Mouse (Mus musculus) hindbrain, embryonic 14.5 days (tissue): ENCODE results near the gene Magi2. TPM values are rescaled to one million over a fixed set of nuclear protein-coding genes. Genes with fewer than 3 reads are reported as not detected.

Experiments used
- ATAC-seq: fragments of 200-750 bp; cut with Nextera tagmentation; 2 replicates; pipeline ENCODE4 v1.8.0; 2017; ENCODE audit warnings: moderate number of reproducible peaks, mild to moderate bottlenecking, moderate TSS enrichment, moderate library complexity; ENCODE audit not compliant: low FRiP score
- DNase-seq: peaks from one replicate; pipeline ENCODE4 v3.0.0-alpha.2; 2015; ENCODE audit warnings: low spot score
- H3K27ac ChIP-seq: fragments of 300-500 bp; sonication (generic); 2 replicates; pipeline ENCODE4 v1.5.1; 2014; ENCODE audit warnings: mild to moderate bottlenecking, moderate library complexity
- H3K27me3 ChIP-seq: fragments of 300-500 bp; sonication (generic); 2 replicates; pipeline ENCODE4 v1.6.1; 2014; ENCODE audit warnings: mild to moderate bottlenecking, low read length, mixed read lengths; ENCODE audit not compliant: control insufficient read depth, insufficient read depth
- H3K36me3 ChIP-seq: fragments of 300-500 bp; sonication (generic); replicated peaks from 2 replicates; pipeline ENCODE4 v1.6.1; 2014; ENCODE audit not compliant: control insufficient read depth, insufficient read depth
- H3K4me1 ChIP-seq: fragments of 300-500 bp; sonication (generic); replicated peaks from 2 replicates; pipeline ENCODE4 v1.6.1; 2014; ENCODE audit warnings: antibody characterized with exemption, low read length, mixed read lengths; ENCODE audit not compliant: control insufficient read depth, insufficient read depth
- H3K4me2 ChIP-seq: fragments of 300-500 bp; sonication (generic); replicated peaks from 2 replicates; pipeline ENCODE4 v1.6.1; 2014; ENCODE audit warnings: mild to moderate bottlenecking, moderate library complexity
- H3K4me3 ChIP-seq: fragments of 300-500 bp; sonication (generic); replicated peaks from 2 replicates; pipeline ENCODE4 v1.5.1; 2014; ENCODE audit warnings: mild to moderate bottlenecking, low read length
- H3K9ac ChIP-seq: fragments of 300-500 bp; sonication (generic); 2 replicates; pipeline ENCODE4 v1.6.1; 2014
- H3K9me3 ChIP-seq: fragments of 300-500 bp; sonication (generic); 2 replicates; pipeline ENCODE4 v1.6.1; 2016; ENCODE audit warnings: low read length; ENCODE audit not compliant: control insufficient read depth
- WGBS: fragments of 180-500 bp; shearing (Covaris S2); extraction: QIAGEN DNeasy Blood & Tissue Kit; methylation state at CpG from one replicate; pipeline ENCODE4 v1.1.7; 2014; 5-methylcytosine and 5-hydroxymethylcytosine counted together
- polyA plus RNA-seq: library from polyadenylated mRNA; unstranded; fragments of >200 nt; fragmentation: Nextera tagmentation; extraction: Ambion mirVana; gene quantifications from 2 replicates; pipeline ENCODE4 v1.2.1, GENCODE M21; 2014

The Magi2 gene
- polyA plus RNA-seq, 1 experiment from 2014 or later, result 25.6 TPM

DNA sequence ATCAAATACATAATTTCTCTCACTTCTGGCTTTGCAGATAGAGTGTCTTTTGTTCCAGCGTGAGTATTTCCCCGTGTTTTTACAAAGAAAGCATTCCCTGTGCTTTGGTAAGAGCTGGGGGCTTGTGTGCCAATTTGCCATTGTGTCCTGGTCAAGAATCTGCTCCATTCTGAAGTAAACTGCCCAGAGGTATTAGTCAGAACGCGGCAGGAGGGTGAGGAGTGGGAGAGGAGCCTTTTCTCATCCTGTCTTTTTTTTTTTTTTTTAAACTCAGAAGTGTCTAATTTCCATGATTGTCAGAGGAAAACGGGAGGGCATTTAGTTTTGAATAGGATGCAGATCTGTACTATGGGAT is 681.8 kb downstream of the Magi2 start:
- 1% methylated on average over 5 of the region's 5 CpGs for WGBS
- Histone ChIP-seq H3K9ac (peak overlapping the region; percentile 86), H3K4me1 (peaks cover 12% of the 10 kb centered on the region; the same call in 1 of the 2 replicates), H3K27ac (peak overlapping the region; percentile 85), H3K4me3 (peak overlapping the region; percentile 72), H3K9me3 (no peaks in the 10 kb centered on the region), H3K36me3 (no peaks in the 10 kb centered on the region), H3K27me3 (no peaks in the 10 kb centered on the region), H3K4me2 (peak overlapping the region; percentile 60)
- DNase-seq (no peak), ATAC-seq (0 out of 2 replicates have a peak, but pooled peaks have one; percentile 3)

- H3K9me3 ChIP-seq, result no peaks in the 10 kb centered on the region
- WGBS, result 1% methylated on average over 11 of the region's 11 CpGs
Observed at GRCm38 (mm10) chr5:19909071-19909470, 682.2 kb downstream of the Magi2 start.

GRCm38 (mm10) chr5:19909664-19910063 is 682.8 kb downstream of the Magi2 start:
- Histone ChIP-seq H3K27ac (peak overlapping the region; percentile 85), H3K9me3 (no peaks in the 10 kb centered on the region), H3K27me3 (no peaks in the 10 kb centered on the region), H3K4me3 (peak overlapping the region; percentile 72), H3K36me3 (no peaks in the 10 kb centered on the region), H3K4me1 (peaks cover 12% of the 10 kb centered on the region; the same call in 1 of the 2 replicates), H3K4me2 (peak overlapping the region; percentile 60), H3K9ac (peak overlapping the region; percentile 86)
- DNase-seq (peak; percentile 26), ATAC-seq (0 out of 2 replicates have a peak, but pooled peaks have one; percentile 25)
- WGBS, result 45% methylated on average over 7 of the region's 7 CpGs

More at GRCm38 (mm10) chr5:19909071-19909470, 682.2 kb downstream of the Magi2 start:
- H3K36me3 ChIP-seq, result no peaks in the 10 kb centered on the region
- H3K27me3 ChIP-seq, result no peaks in the 10 kb centered on the region
- DNase-seq, result peak; percentile 54
- H3K27ac ChIP-seq, result peak overlapping the region; percentile 85
- H3K9ac ChIP-seq, result peak overlapping the region; percentile 86
- peaks cover 12% of the 10 kb centered on the region; the same call in 1 of the 2 replicates for H3K4me1 ChIP-seq
- peak overlapping the region; percentile 72 for H3K4me3 ChIP-seq
- peak overlapping the region; percentile 60 for H3K4me2 ChIP-seq
- peak; percentile 51 for ATAC-seq

DNA sequence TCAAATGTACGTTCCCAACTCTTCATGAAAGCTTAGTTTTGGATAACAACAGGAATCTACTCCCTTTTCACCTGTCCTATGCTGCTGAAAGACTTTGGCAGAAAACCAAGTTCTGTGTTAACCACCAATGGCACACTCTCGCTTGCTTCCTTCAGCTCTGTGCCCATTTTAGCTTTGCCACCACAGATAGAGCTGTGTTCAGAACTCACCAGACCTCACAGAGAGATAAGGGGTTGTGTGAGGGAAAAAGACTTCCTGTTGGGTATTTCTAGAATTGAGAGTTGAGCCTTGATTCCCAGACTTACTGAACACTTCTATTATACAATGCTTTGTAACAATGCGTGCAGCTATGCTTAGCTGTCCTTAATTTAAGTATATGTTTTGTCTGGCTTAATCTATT is 705.3 kb downstream of the Magi2 start:
- Histone ChIP-seq H3K9ac (no peak overlapping the region), H3K36me3 (no peaks in the 10 kb centered on the region), H3K27ac (no peak overlapping the region), H3K4me2 (no peak overlapping the region), H3K4me1 (no peaks in the 10 kb centered on the region), H3K9me3 (no peaks in the 10 kb centered on the region), H3K27me3 (no peaks in the 10 kb centered on the region), H3K4me3 (no peak overlapping the region)
- WGBS, result 84% methylated on average over 3 of the region's 3 CpGs
- DNase-seq (no peak), ATAC-seq (no peak)

DNA sequence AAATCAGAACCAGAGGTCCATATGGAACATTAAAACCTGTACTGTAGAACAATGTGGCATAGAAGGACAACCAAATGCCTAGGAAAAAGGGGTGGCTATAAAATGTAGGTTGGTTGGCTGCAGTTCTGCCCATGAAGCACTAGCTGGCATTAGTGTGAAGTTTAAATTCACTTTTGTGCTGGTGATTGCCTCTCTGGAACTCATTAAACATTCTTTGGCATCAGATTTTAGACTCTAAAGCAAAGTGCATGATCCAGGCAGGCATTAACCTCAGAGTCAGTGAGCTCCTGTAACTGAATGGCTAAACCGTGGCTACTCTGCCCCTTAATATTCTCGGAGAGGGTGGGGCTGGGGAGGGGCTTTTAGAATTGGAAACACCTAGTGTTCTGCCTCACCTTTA is 706.4 kb downstream of the Magi2 start:
- Histone ChIP-seq H3K4me3 (no peak overlapping the region), H3K27ac (no peak overlapping the region), H3K4me1 (no peaks in the 10 kb centered on the region), H3K36me3 (no peaks in the 10 kb centered on the region), H3K4me2 (no peak overlapping the region), H3K9ac (no peak overlapping the region), H3K9me3 (no peaks in the 10 kb centered on the region), H3K27me3 (no peaks in the 10 kb centered on the region)
- 75% methylated on average over 2 of the region's 2 CpGs for WGBS
- peak; percentile 42 for DNase-seq
- ATAC-seq, result no peak

GRCm38 (mm10) chr5:19951102-19951501 is 724.3 kb downstream of the Magi2 start:
- Histone ChIP-seq H3K27me3 (no peaks in the 10 kb centered on the region), H3K4me3 (no peak overlapping the region), H3K9ac (no peak overlapping the region), H3K9me3 (no peaks in the 10 kb centered on the region), H3K4me1 (no peaks in the 10 kb centered on the region), H3K27ac (no peak overlapping the region), H3K4me2 (no peak overlapping the region), H3K36me3 (no peaks in the 10 kb centered on the region)
- ATAC-seq, result no peak
- DNase-seq, result no peak
- WGBS, result 75% methylated on average over 2 of the region's 2 CpGs

- WGBS, result 95% methylated on average over 1 of the region's 1 CpGs
Observed at GRCm38 (mm10) chr5:19964113-19964512, 737.3 kb downstream of the Magi2 start.

DNA sequence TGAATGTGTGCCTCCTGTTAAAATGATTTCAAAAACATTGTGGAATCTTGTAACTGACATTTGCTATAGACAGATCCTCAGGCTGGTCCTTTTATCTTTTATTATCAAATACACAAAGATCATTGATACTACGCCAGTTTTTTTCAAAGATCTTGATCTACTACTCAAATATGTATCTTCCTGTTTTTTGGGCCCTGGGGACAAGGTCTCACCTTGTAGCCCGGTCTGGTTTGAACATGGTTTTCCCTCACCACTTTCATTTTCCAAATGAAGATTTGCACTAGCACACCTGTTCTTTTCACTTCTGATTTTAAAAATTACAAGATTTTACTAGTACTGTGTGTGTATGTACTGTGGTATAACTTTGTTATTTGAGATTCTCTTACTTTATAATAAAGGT is 745.9 kb downstream of the Magi2 start:
- no peak overlapping the region for H3K9ac ChIP-seq
- no peak overlapping the region for H3K4me2 ChIP-seq
- H3K27ac ChIP-seq, result no peak overlapping the region
- no peaks in the 10 kb centered on the region for H3K9me3 ChIP-seq
- H3K4me3 ChIP-seq, result no peak overlapping the region
- no peaks in the 10 kb centered on the region for H3K36me3 ChIP-seq
- no peaks in the 10 kb centered on the region for H3K4me1 ChIP-seq
- ATAC-seq (no peak), DNase-seq (no peak)
- 86% methylated on average over 2 of the region's 2 CpGs for WGBS
- H3K27me3 ChIP-seq, result no peaks in the 10 kb centered on the region

More at GRCm38 (mm10) chr5:19964113-19964512, 737.3 kb downstream of the Magi2 start:
- H3K9ac ChIP-seq, result no peak overlapping the region
- no peak overlapping the region for H3K27ac ChIP-seq
- no peaks in the 10 kb centered on the region for H3K36me3 ChIP-seq
- H3K27me3 ChIP-seq, result no peaks in the 10 kb centered on the region
- ATAC-seq, result no peak
- no peak overlapping the region for H3K4me3 ChIP-seq
- no peak overlapping the region for H3K4me2 ChIP-seq
- no peaks in the 10 kb centered on the region for H3K4me1 ChIP-seq
- H3K9me3 ChIP-seq, result no peaks in the 10 kb centered on the region
- DNase-seq, result no peak

GRCm38 (mm10) chr5:19973852-19974251 is 747.0 kb downstream of the Magi2 start:
- ATAC-seq (0 out of 2 replicates have a peak, but pooled peaks have one; percentile 37), DNase-seq (no peak)
- Histone ChIP-seq H3K36me3 (no peaks in the 10 kb centered on the region), H3K4me3 (no peak overlapping the region), H3K4me2 (no peak overlapping the region), H3K4me1 (no peaks in the 10 kb centered on the region), H3K9ac (no peak overlapping the region), H3K9me3 (no peaks in the 10 kb centered on the region), H3K27ac (no peak overlapping the region), H3K27me3 (no peaks in the 10 kb centered on the region)
- WGBS, result 89% methylated on average over 3 of the region's 3 CpGs

- Histone ChIP-seq H3K27me3 (no peaks in the 10 kb centered on the region), H3K4me1 (peaks cover 27% of the 10 kb centered on the region), H3K4me3 (no peak overlapping the region), H3K27ac (peak overlapping the region; percentile 2; the same call in 1 of the 2 replicates), H3K4me2 (no peak overlapping the region), H3K36me3 (no peaks in the 10 kb centered on the region), H3K9me3 (no peaks in the 10 kb centered on the region), H3K9ac (no peak overlapping the region)
- DNase-seq (no peak), ATAC-seq (no peak)
- WGBS, result 68% methylated on average over 6 of the region's 6 CpGs
Observed at GRCm38 (mm10) chr5:19981518-19981917, 754.7 kb downstream of the Magi2 start.
